Mouse (Mus musculus): ENCODE data around the gene Jdp2. TPM values are rescaled to one million over a fixed set of nuclear protein-coding genes. Genes with fewer than 3 reads are reported as not detected.
A peak's percentile ranks its signal among the peaks of the same experiment; 100 is the strongest.

The Jdp2 gene
- polyA plus RNA-seq, 1 experiment from 2014 or later = 0.62 TPM

- no peak for ATAC-seq (replicated peaks; ENCODE audit: insufficient number of reproducible peaks, low FRiP score, low TSS enrichment)
- 40% methylated on average over 9 of the region's 9 CpGs for WGBS (ENCODE audit: insufficient replicate concordance)
- H3K27me3 ChIP-seq (ENCODE audit: control insufficient read depth, insufficient read depth, low read length) = no peaks in the 10 kb centered on the region
- peaks cover 8% of the 10 kb centered on the region for H3K4me1 ChIP-seq (ENCODE audit: control insufficient read depth, insufficient read depth, low read length)
- no peak overlapping the region for H3K9ac ChIP-seq (ENCODE audit: low read depth, low read length)
- H3K4me3 ChIP-seq (ENCODE audit: low read depth, low read length) = no peak overlapping the region
- H3K9me3 ChIP-seq (replicated peaks; ENCODE audit: control insufficient read depth, low read length) = no peaks in the 10 kb centered on the region
- no peak overlapping the region for H3K27ac ChIP-seq (ENCODE audit: low read depth, low read length)
- H3K36me3 ChIP-seq (ENCODE audit: control insufficient read depth, insufficient read depth, low read length) = no peaks in the 10 kb centered on the region
- no peak overlapping the region for H3K4me2 ChIP-seq
These were observed 5.9 kb upstream of the Jdp2 start for GRCm38 (mm10) chr12:85592943-85593342.

- Histone ChIP-seq H3K4me3 (ENCODE audit: low read depth, low read length) (no peak overlapping the region), H3K36me3 (ENCODE audit: control insufficient read depth, insufficient read depth, low read length) (no peaks in the 10 kb centered on the region), H3K4me1 (ENCODE audit: control insufficient read depth, insufficient read depth, low read length) (peaks cover 12% of the 10 kb centered on the region), H3K9me3 (replicated peaks; ENCODE audit: control insufficient read depth, low read length) (no peaks in the 10 kb centered on the region), H3K27me3 (ENCODE audit: control insufficient read depth, insufficient read depth, low read length) (no peaks in the 10 kb centered on the region), H3K9ac (ENCODE audit: low read depth, low read length) (no peak overlapping the region), H3K27ac (ENCODE audit: low read depth, low read length) (no peak overlapping the region), H3K4me2 (no peak overlapping the region)
- WGBS (ENCODE audit: insufficient replicate concordance) = 92% methylated on average over 2 of the region's 2 CpGs
- ATAC-seq (replicated peaks; ENCODE audit: insufficient number of reproducible peaks, low FRiP score, low TSS enrichment) = no peak
These were observed 4.4 kb upstream of the Jdp2 start for GRCm38 (mm10) chr12:85594390-85594789.

GRCm38 (mm10) chr12:85598053-85598452 lies 774 bp upstream of the Jdp2 start:
- no peak overlapping the region; the same call in 1 of the 2 replicates for H3K9ac ChIP-seq (ENCODE audit: low read depth, low read length)
- H3K4me2 ChIP-seq = peak overlapping the region; percentile 86
- no peaks in the 10 kb centered on the region for H3K27me3 ChIP-seq (ENCODE audit: control insufficient read depth, insufficient read depth, low read length)
- no peaks in the 10 kb centered on the region for H3K36me3 ChIP-seq (ENCODE audit: control insufficient read depth, insufficient read depth, low read length)
- no peak for ATAC-seq (replicated peaks; ENCODE audit: insufficient number of reproducible peaks, low FRiP score, low TSS enrichment)
- H3K27ac ChIP-seq (ENCODE audit: low read depth, low read length) = no peak overlapping the region
- H3K4me1 ChIP-seq (ENCODE audit: control insufficient read depth, insufficient read depth, low read length) = peaks cover 31% of the 10 kb centered on the region
- H3K4me3 ChIP-seq (ENCODE audit: low read depth, low read length) = peak overlapping the region; percentile 81; the same call in 1 of the 2 replicates
- 56% methylated on average over 11 of the region's 11 CpGs for WGBS (ENCODE audit: insufficient replicate concordance)
- H3K9me3 ChIP-seq (replicated peaks; ENCODE audit: control insufficient read depth, low read length) = no peaks in the 10 kb centered on the region

- H3K36me3 ChIP-seq (ENCODE audit: control insufficient read depth, insufficient read depth, low read length) = no peaks in the 10 kb centered on the region
- H3K27me3 ChIP-seq (ENCODE audit: control insufficient read depth, insufficient read depth, low read length) = no peaks in the 10 kb centered on the region
- H3K27ac ChIP-seq (ENCODE audit: low read depth, low read length) = peak overlapping the region; percentile 80
- peaks cover 40% of the 10 kb centered on the region for H3K4me1 ChIP-seq (ENCODE audit: control insufficient read depth, insufficient read depth, low read length)
- H3K4me2 ChIP-seq = peak overlapping the region; percentile 86
- H3K9me3 ChIP-seq (replicated peaks; ENCODE audit: control insufficient read depth, low read length) = no peaks in the 10 kb centered on the region
- 0 out of 2 replicates have a peak, but pooled peaks have one; percentile 53 for ATAC-seq (replicated peaks; ENCODE audit: insufficient number of reproducible peaks, low FRiP score, low TSS enrichment)
- H3K4me3 ChIP-seq (ENCODE audit: low read depth, low read length) = peak overlapping the region; percentile 81
- peak overlapping the region; percentile 84 for H3K9ac ChIP-seq (ENCODE audit: low read depth, low read length)
- WGBS (ENCODE audit: insufficient replicate concordance) = 2% methylated on average over 28 of the region's 49 CpGs
These were observed 788 bp downstream of the Jdp2 start for GRCm38 (mm10) chr12:85599478-85600152.

GRCm38 (mm10) chr12:85600637-85601036 lies 1.8 kb downstream of the Jdp2 start:
- WGBS (ENCODE audit: insufficient replicate concordance) = 18% methylated on average over 7 of the region's 7 CpGs

DNA sequence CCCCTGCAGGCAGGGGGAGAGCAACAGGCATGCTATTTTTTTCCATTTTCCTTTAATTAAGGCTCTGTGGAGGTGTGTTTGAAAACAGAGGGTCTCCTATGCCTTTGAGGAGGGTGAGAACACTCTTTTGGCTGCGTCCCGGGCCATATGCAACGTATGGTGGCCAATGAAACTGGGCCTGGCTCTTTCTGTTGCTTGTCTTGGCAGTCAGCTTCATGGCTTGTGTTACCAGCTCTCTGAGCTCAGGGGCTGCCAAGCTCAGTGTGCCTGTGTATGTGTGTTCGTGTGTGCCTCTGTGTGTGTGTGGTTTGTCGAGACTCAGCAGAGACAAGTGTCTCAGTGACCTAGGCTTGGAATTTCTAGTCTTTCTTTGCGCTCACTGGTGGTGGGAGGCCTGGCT lies 2.7 kb downstream of the Jdp2 start:
- ATAC-seq (replicated peaks; ENCODE audit: insufficient number of reproducible peaks, low FRiP score, low TSS enrichment) = no peak

More at GRCm38 (mm10) chr12:85600637-85601036, 1.8 kb downstream of the Jdp2 start:
- Histone ChIP-seq H3K9me3 (replicated peaks; ENCODE audit: control insufficient read depth, low read length) (no peaks in the 10 kb centered on the region), H3K4me3 (ENCODE audit: low read depth, low read length) (peak overlapping the region; percentile 81), H3K27me3 (ENCODE audit: control insufficient read depth, insufficient read depth, low read length) (no peaks in the 10 kb centered on the region), H3K27ac (ENCODE audit: low read depth, low read length) (no peak overlapping the region), H3K4me1 (ENCODE audit: control insufficient read depth, insufficient read depth, low read length) (peaks cover 48% of the 10 kb centered on the region), H3K9ac (ENCODE audit: low read depth, low read length) (no peak overlapping the region), H3K4me2 (peak overlapping the region; percentile 86), H3K36me3 (ENCODE audit: control insufficient read depth, insufficient read depth, low read length) (no peaks in the 10 kb centered on the region)
- ATAC-seq (replicated peaks; ENCODE audit: insufficient number of reproducible peaks, low FRiP score, low TSS enrichment) = no peak

DNA sequence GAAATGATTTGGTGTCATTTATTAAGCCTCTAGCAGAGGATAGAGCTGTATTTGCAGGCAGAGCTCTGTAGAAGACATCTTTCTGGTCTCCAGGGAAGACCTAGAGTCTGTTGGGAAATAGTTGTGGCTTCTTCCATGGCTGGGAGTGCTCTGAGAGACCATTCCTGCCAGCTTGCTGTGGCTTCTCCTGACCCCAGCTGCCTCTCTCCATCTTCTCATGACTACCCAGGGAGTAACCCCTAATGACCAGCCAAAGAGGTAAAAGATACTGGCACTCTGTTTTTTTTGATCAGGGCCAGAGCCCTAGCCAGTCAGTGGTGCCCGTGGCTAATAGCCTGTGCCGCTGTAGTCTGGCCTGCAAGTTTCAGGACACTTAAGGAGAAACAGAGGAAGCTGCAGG lies 3.3 kb downstream of the Jdp2 start:
- H3K9me3 ChIP-seq (replicated peaks; ENCODE audit: control insufficient read depth, low read length) = no peaks in the 10 kb centered on the region
- H3K27me3 ChIP-seq (ENCODE audit: control insufficient read depth, insufficient read depth, low read length) = no peaks in the 10 kb centered on the region
- no peak overlapping the region for H3K4me2 ChIP-seq
- H3K4me3 ChIP-seq (ENCODE audit: low read depth, low read length) = no peak overlapping the region
- ATAC-seq (replicated peaks; ENCODE audit: insufficient number of reproducible peaks, low FRiP score, low TSS enrichment) = no peak
- WGBS (ENCODE audit: insufficient replicate concordance) = 68% methylated on average over 2 of the region's 2 CpGs
- no peaks in the 10 kb centered on the region for H3K36me3 ChIP-seq (ENCODE audit: control insufficient read depth, insufficient read depth, low read length)
- H3K9ac ChIP-seq (ENCODE audit: low read depth, low read length) = no peak overlapping the region
- H3K4me1 ChIP-seq (ENCODE audit: control insufficient read depth, insufficient read depth, low read length) = peaks cover 53% of the 10 kb centered on the region
- H3K27ac ChIP-seq (ENCODE audit: low read depth, low read length) = no peak overlapping the region

More for the DNA sequence above, 2.7 kb downstream of the Jdp2 start:
- H3K4me3 ChIP-seq (ENCODE audit: low read depth, low read length) = no peak overlapping the region
- no peak overlapping the region for H3K4me2 ChIP-seq
- no peak overlapping the region for H3K9ac ChIP-seq (ENCODE audit: low read depth, low read length)
- H3K36me3 ChIP-seq (ENCODE audit: control insufficient read depth, insufficient read depth, low read length) = no peaks in the 10 kb centered on the region
- 79% methylated on average over 6 of the region's 6 CpGs for WGBS (ENCODE audit: insufficient replicate concordance)
- H3K9me3 ChIP-seq (replicated peaks; ENCODE audit: control insufficient read depth, low read length) = no peaks in the 10 kb centered on the region
- peaks cover 48% of the 10 kb centered on the region for H3K4me1 ChIP-seq (ENCODE audit: control insufficient read depth, insufficient read depth, low read length)
- no peaks in the 10 kb centered on the region for H3K27me3 ChIP-seq (ENCODE audit: control insufficient read depth, insufficient read depth, low read length)
- no peak overlapping the region for H3K27ac ChIP-seq (ENCODE audit: low read depth, low read length)

GRCm38 (mm10) chr12:85602811-85603210 lies 4.0 kb downstream of the Jdp2 start:
- Histone ChIP-seq H3K27me3 (ENCODE audit: control insufficient read depth, insufficient read depth, low read length) (no peaks in the 10 kb centered on the region), H3K27ac (ENCODE audit: low read depth, low read length) (no peak overlapping the region), H3K9ac (ENCODE audit: low read depth, low read length) (no peak overlapping the region), H3K4me2 (no peak overlapping the region), H3K4me3 (ENCODE audit: low read depth, low read length) (no peak overlapping the region), H3K4me1 (ENCODE audit: control insufficient read depth, insufficient read depth, low read length) (peaks cover 60% of the 10 kb centered on the region), H3K9me3 (replicated peaks; ENCODE audit: control insufficient read depth, low read length) (no peaks in the 10 kb centered on the region), H3K36me3 (ENCODE audit: control insufficient read depth, insufficient read depth, low read length) (no peaks in the 10 kb centered on the region)
- 65% methylated on average over 12 of the region's 12 CpGs for WGBS (ENCODE audit: insufficient replicate concordance)
- ATAC-seq (replicated peaks; ENCODE audit: insufficient number of reproducible peaks, low FRiP score, low TSS enrichment) = no peak

- peaks cover 58% of the 10 kb centered on the region for H3K4me1 ChIP-seq (ENCODE audit: control insufficient read depth, insufficient read depth, low read length)
- no peak overlapping the region for H3K9ac ChIP-seq (ENCODE audit: low read depth, low read length)
- no peaks in the 10 kb centered on the region for H3K27me3 ChIP-seq (ENCODE audit: control insufficient read depth, insufficient read depth, low read length)
- H3K27ac ChIP-seq (ENCODE audit: low read depth, low read length) = no peak overlapping the region
- 72% methylated on average over 9 of the region's 9 CpGs for WGBS (ENCODE audit: insufficient replicate concordance)
- H3K9me3 ChIP-seq (replicated peaks; ENCODE audit: control insufficient read depth, low read length) = no peaks in the 10 kb centered on the region
- no peak overlapping the region for H3K4me2 ChIP-seq
- no peaks in the 10 kb centered on the region for H3K36me3 ChIP-seq (ENCODE audit: control insufficient read depth, insufficient read depth, low read length)
- no peak for ATAC-seq (replicated peaks; ENCODE audit: insufficient number of reproducible peaks, low FRiP score, low TSS enrichment)
- H3K4me3 ChIP-seq (ENCODE audit: low read depth, low read length) = no peak overlapping the region
These were observed 4.9 kb downstream of the Jdp2 start for GRCm38 (mm10) chr12:85603767-85604166.

Data from heart, embryonic 11.5 days (tissue).